Mouse (Mus musculus) olfactory bulb, adult 2 months (tissue): ENCODE results near the gene Epb41. TPM values are rescaled to one million over a fixed set of nuclear protein-coding genes. Genes with fewer than 3 reads are reported as not detected.

Experiments
- H3K27ac ChIP-seq: fragments of 200-500 bp; 2 replicates; pipeline ENCODE4 v1.5.1; 2012; ENCODE audit warnings: low read depth, low read length; ENCODE audit not compliant: insufficient read depth
- H3K4me1 ChIP-seq: fragments of 200-500 bp; 2 replicates; pipeline ENCODE4 v1.6.1; 2012; ENCODE audit warnings: low read length; ENCODE audit not compliant: control insufficient read depth, insufficient read depth
- H3K4me3 ChIP-seq: fragments of 200-500 bp; 2 replicates; pipeline ENCODE4 v1.5.1; 2012; ENCODE audit warnings: mild to moderate bottlenecking, low read depth, low read length, moderate library complexity; ENCODE audit not compliant: insufficient read depth
- CTCF ChIP-seq: fragments of 200-500 bp; IDR thresholded peaks from 2 replicates; pipeline ENCODE4 v1.5.1; 2012; ENCODE audit warnings: low read depth, mild to moderate bottlenecking, low read length, moderate library complexity; ENCODE audit not compliant: insufficient read depth
- POLR2A ChIP-seq: fragments of 200-500 bp; IDR thresholded peaks from 2 replicates; pipeline ENCODE4 v1.6.1; 2012; ENCODE audit warnings: mild to moderate bottlenecking, low read depth, low read length, moderate library complexity; ENCODE audit not compliant: insufficient read depth
- WGBS: fragments of 180-500 bp; shearing (Covaris S2); methylation state at CpG from one replicate; pipeline ENCODE4 v1.1.7; 2018; 5-methylcytosine and 5-hydroxymethylcytosine counted together
- polyA plus RNA-seq: library from polyadenylated mRNA; stranded (reverse); fragments of >200 nt; gene quantifications from 2 replicates; pipeline ENCODE4 v1.2.4, GENCODE M21; 2012; ENCODE audit warnings: low replicate concordance; ENCODE audit not compliant: missing spikeins, insufficient read depth, insufficient read length

The Epb41 gene
- polyA plus RNA-seq, 1 experiment: 382 TPM

DNA sequence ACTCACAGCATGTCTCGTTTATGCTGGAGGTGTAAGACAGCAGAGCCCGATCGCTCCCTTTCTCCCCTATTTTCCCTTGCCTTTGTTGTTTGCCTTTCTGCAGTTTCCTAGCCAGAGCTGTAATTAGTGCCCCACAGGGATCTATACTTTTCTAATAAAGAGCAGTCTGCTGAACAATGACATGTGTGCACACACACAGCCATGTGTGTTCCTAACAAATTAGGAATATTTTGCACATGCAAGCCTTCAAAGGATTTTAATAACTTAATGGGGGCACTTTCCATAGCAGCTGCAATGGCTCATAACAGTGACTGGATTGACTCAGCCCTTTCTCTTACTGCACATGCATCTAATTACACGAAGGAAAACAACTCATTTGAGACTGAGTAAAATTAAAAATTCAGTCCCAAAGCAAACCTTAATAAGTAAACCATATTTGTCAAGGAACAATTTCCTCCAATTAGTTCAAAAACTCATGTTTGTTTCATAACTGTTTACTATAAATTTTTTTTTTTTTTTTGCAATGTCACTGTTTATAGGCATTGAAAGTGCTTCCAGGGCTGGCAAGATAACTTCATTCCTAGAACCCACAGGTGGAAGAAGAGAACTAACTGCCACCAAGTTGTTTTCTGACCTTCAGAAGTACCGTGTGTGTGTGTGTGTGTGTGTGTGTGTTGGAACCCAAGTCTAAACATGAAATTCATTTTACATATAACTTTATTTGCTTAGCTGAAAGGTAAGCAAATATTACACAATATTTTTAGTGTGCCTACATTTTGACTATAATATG, 49.2 kb downstream of the Epb41 start:
- WGBS: 23% methylated on average over 5 of the region's 5 CpGs
- Histone ChIP-seq H3K4me1 (peaks cover 3% of the 10 kb centered on the region; the same call in 1 of the 2 replicates), H3K4me3 (no peak overlapping the region), H3K27ac (no peak overlapping the region)
- TF ChIP-seq CTCF: no peak

GRCm38 (mm10) chr4:132025264-132025663, 49.9 kb downstream of the Epb41 start:
- no peak for TF ChIP-seq CTCF
- TF ChIP-seq POLR2A: no peak
- Histone ChIP-seq H3K4me3 (no peak overlapping the region), H3K27ac (no peak overlapping the region), H3K4me1 (peaks cover 3% of the 10 kb centered on the region; the same call in 1 of the 2 replicates)
- WGBS: 30% methylated on average over 2 of the region's 2 CpGs

GRCm38 (mm10) chr4:132023816-132024215, 51.3 kb downstream of the Epb41 start:
- WGBS: 100% methylated on average over 2 of the region's 2 CpGs
- TF ChIP-seq CTCF (no peak), POLR2A (no peak)
- Histone ChIP-seq H3K4me1 (peaks cover 3% of the 10 kb centered on the region; the same call in 1 of the 2 replicates), H3K4me3 (no peak overlapping the region), H3K27ac (no peak overlapping the region)

DNA sequence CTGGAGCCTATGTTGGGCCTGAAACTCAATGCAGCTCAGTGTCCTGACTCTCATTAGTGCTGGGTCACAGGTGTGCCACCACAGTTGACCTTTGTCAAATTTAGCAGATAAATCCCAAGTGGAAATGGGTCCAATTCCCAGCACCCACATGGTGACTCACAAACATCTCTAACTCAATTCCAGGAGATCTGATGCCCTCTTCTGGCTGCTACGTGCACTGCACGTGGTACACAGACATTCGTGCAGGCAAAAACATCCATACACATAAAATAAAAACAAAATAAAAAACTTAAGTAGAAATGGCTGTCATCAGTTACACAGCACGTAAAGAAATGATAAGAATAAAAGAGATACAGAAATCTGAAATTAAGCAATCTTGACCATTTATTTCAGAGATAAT, 52.5 kb downstream of the Epb41 start:
- Histone ChIP-seq H3K4me3 (no peak overlapping the region), H3K4me1 (peaks cover 3% of the 10 kb centered on the region; the same call in 1 of the 2 replicates), H3K27ac (no peak overlapping the region)
- TF ChIP-seq CTCF (no peak), POLR2A (no peak)
- WGBS: 98% methylated on average over 4 of the region's 4 CpGs

DNA sequence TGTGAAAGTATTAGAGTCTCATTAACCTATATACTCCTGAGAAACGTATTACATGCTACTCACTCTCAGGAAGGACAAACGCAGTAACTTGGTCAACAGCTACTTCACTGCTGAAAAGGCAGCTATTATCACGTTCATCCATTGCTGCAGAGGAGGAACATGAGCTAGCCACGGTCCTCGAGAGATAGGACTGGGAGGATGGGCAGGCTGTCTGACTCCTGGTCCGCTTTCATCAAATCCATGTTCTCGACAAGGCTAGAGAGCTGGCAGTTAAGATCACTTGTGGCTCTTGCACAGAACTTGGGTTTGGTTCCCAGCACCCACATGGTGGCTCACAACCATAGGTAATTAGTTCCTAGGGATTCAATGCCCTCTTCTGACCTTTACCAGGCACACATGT, 53.2 kb downstream of the Epb41 start:
- Histone ChIP-seq H3K4me1 (peaks cover 3% of the 10 kb centered on the region; the same call in 1 of the 2 replicates), H3K27ac (no peak overlapping the region), H3K4me3 (no peak overlapping the region)
- no peak for TF ChIP-seq POLR2A
- no peak for TF ChIP-seq CTCF
- WGBS: 96% methylated on average over 7 of the region's 7 CpGs

DNA sequence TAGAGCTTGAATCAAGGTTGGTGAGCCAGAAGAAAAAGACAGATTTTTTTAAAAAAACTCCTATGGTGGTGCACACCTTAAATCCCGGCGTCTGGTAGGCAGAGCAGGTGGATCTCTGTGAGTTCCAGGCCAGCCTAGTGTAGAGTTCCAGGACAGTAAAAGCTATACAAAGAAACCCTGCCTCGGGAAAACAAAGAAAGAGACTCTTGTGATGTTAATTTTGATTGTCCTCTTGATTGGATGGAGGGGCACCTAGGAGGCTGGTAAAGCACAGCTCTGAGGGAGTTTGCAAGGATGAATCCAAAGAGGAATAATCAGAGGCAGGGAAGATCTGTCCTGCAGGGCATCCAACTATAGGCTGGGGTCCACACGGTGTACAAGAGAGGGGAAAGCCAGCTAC, 56.6 kb downstream of the Epb41 start:
- Histone ChIP-seq H3K4me1 (no peaks in the 10 kb centered on the region), H3K4me3 (no peak overlapping the region), H3K27ac (no peak overlapping the region)
- WGBS: 65% methylated on average over 4 of the region's 4 CpGs
- TF ChIP-seq POLR2A (no peak), CTCF (no peak)

- Histone ChIP-seq H3K4me3 (no peak overlapping the region), H3K4me1 (no peaks in the 10 kb centered on the region), H3K27ac (no peak overlapping the region)
- WGBS: 86% methylated on average over 3 of the region's 3 CpGs
- TF ChIP-seq POLR2A (no peak), CTCF (no peak)
These were observed 59.7 kb downstream of the Epb41 start for GRCm38 (mm10) chr4:132015374-132015773.

DNA sequence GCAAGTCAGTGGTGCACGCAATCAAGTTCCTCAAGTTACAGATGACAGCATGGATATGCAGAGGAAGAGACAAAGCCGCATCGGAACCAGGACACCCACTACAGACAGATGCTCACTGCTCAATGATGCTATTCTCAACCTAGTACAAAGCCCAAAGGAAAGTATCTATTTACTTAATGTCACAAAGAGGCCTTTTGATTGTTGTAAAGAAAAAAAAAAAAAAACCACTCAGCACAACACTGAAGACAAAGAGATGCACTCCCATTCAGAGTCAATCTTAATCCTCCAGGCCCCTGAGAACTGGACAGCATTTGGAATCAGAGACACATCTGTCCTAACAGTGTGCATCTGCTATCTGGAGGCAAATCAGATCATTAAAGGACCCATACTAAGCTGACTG, 63.5 kb downstream of the Epb41 start:
- no peak for TF ChIP-seq CTCF
- no peak for TF ChIP-seq POLR2A
- 94% methylated on average over 3 of the region's 3 CpGs for WGBS
- H3K4me1 ChIP-seq: no peaks in the 10 kb centered on the region
- H3K27ac ChIP-seq: no peak overlapping the region
- no peak overlapping the region for H3K4me3 ChIP-seq

DNA sequence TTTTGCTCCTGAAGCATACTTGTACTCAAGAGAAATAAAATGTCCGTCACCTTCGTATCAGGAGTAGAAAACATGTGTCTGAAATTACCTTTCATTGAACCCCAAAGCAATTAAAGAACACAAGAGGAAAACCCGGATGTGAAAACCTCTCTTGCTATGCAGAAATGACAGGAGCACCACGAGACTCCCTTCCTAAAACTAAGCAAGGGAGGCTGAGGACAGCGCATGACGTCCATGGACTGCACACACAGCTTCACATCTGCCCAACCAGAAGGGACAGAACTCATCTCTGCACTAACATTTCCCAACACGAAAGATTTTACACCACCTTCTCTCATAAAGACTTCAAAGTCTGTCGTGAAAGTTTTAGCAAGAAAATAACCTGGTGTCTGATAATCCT, 64.7 kb downstream of the Epb41 start:
- Histone ChIP-seq H3K4me3 (no peak overlapping the region), H3K27ac (no peak overlapping the region), H3K4me1 (no peaks in the 10 kb centered on the region)
- TF ChIP-seq CTCF: no peak
- TF ChIP-seq POLR2A: no peak
- 90% methylated on average over 8 of the region's 8 CpGs for WGBS
